Mouse (Mus musculus): ENCODE measurements at regions not wholly inside any gene's neighbourhood (a gene's known extent, or its start where the extent isn't known, plus 50 kb on each side); places are given as distances from the start of the nearest gene placed in this dataset.
A peak's percentile ranks its signal among the peaks of the same experiment; 100 is the strongest.
"Not testable (repeated sequence)": the region's sequence is repeated elsewhere in the genome, so short reads cannot be mapped to it uniquely, and the experiment has no call there.

DNA sequence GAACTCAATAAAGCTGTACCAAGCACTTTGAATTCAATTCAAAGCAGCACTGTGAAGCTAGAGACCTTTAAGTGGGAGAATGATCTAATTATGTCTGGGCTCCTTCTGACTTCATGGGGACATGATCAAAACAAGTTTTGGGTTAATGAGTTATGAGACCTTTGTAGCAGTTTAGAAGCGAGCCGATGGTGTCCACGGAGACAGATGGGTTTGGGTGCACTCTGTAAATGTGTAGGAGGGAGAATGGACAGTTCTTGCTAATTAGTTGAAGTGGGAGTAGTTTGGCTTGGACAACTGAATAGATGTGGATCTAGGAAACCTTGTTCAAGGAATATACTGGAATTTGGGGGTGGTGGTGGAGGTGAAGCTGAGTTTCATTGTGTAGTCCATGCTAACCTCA, 186.3 kb upstream of the Cldn34b3 start:
- 83% methylated on average over 3 of the region's 3 CpGs for WGBS
- H3K4me1 ChIP-seq (replicated peaks): no peaks in the 10 kb centered on the region
- H3K4me3 ChIP-seq: no peak overlapping the region
- no peaks in the 10 kb centered on the region for H3K36me3 ChIP-seq
- no peak overlapping the region for H3K27ac ChIP-seq
- no peak overlapping the region for H3K9ac ChIP-seq
- no peak for ATAC-seq (replicated peaks; ENCODE audit: insufficient number of reproducible peaks, insufficient read depth, low FRiP score, low read depth)
- no peaks in the 10 kb centered on the region for H3K9me3 ChIP-seq (replicated peaks)
- no peaks in the 10 kb centered on the region for H3K27me3 ChIP-seq
- H3K4me2 ChIP-seq: no peak overlapping the region

DNA sequence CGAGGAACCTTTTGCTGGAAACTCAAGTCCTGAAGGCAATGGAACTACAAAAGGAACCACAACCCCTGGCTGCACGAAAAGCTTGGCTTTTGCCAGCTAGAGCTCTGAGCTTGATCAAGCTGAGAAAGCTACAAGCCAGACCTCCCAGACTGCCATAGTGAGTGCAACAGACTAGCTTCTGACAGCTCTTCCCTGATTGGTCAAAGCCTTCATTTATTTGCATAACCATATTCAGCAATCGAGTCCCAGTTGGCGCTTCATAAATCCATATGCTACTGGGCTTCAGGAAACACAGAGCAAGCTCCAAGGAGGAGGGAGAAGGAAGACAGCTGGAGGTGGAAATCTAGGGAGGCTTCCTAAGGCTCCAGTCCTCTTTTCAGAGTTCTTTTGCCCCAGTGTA, 181.4 kb upstream of the Cldn34b3 start:
- no peak overlapping the region for H3K4me3 ChIP-seq
- H3K27me3 ChIP-seq: no peaks in the 10 kb centered on the region
- no peak for ATAC-seq (replicated peaks; ENCODE audit: insufficient number of reproducible peaks, insufficient read depth, low FRiP score, low read depth)
- no peaks in the 10 kb centered on the region for H3K36me3 ChIP-seq
- WGBS: 39% methylated on average over 4 of the region's 4 CpGs
- H3K27ac ChIP-seq: no peak overlapping the region
- no peaks in the 10 kb centered on the region for H3K4me1 ChIP-seq (replicated peaks)
- H3K9me3 ChIP-seq (replicated peaks): no peaks in the 10 kb centered on the region
- H3K4me2 ChIP-seq: no peak overlapping the region
- H3K9ac ChIP-seq: no peak overlapping the region

DNA sequence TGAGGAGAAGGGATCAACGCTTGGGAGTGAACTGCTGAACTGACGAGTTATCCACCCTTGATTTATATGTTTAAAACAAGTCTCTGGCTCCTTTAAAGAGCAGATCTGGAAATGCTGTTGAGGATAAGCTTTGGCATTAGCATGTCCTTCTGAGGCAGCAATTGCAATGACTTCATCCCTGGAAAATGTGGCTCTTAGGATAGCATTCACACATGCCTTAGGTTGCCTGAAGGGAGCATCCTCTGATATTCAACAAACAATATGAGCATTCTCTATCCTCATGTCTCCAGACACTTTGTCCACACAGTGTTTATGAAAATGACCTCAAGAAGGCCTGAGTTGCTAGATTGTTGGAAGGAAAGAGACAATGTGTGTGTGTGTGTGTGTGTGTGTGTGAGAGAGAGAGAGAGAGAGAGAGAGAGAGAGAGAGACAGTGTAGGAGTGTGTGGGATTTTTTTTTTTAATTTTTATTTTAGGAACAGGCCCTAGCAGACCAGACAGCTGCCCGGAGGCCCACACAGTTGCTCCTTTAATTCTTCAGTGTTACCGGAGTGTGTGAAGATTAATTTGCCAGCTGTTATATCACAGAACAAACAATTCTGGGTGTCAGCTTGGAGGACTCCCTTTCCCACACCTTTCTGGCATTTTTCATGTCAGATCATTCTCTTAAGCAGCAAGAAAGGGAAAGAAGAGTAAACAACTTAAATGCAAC, 153.2 kb upstream of the Cldn34b3 start:
- H3K4me3 ChIP-seq: no peak overlapping the region
- no peaks in the 10 kb centered on the region for H3K36me3 ChIP-seq
- H3K9me3 ChIP-seq (replicated peaks): no peaks in the 10 kb centered on the region
- no peaks in the 10 kb centered on the region for H3K27me3 ChIP-seq
- H3K9ac ChIP-seq: no peak overlapping the region
- no peaks in the 10 kb centered on the region; the same call in none of the 2 replicates for H3K4me1 ChIP-seq (replicated peaks)
- no peak for ATAC-seq (replicated peaks; ENCODE audit: insufficient number of reproducible peaks, insufficient read depth, low FRiP score, low read depth)
- WGBS: 35% methylated on average over 4 of the region's 4 CpGs
- peak overlapping the region; percentile 51 for H3K27ac ChIP-seq
- no peak overlapping the region for H3K4me2 ChIP-seq

DNA sequence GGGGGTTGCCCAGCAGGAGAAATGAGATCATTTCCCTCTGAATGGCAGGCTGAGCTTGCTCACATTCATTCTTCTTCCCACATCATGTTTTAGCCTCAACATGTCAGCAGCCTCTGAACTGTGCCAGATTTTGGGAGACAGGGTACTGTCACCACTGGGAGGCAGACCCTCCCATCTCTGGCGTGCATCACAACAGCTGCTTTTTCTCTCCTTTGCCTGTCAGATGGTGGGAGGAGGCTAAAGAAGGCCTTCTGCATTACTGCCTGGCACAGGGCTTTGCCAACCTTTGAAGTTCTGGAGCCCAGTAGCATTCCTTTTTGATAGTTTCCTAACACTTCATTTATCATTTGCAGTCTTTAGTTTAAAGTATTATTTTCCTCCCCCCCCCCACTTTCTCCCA, 148.0 kb upstream of the Cldn34b3 start:
- Histone ChIP-seq H3K4me3 (no peak overlapping the region), H3K27me3 (no peaks in the 10 kb centered on the region), H3K4me2 (no peak overlapping the region), H3K9me3 (replicated peaks) (no peaks in the 10 kb centered on the region), H3K4me1 (replicated peaks) (no peaks in the 10 kb centered on the region; the same call in 1 of the 2 replicates), H3K36me3 (no peaks in the 10 kb centered on the region), H3K9ac (no peak overlapping the region), H3K27ac (no peak overlapping the region)
- 7% methylated on average over 1 of the region's 1 CpGs for WGBS
- 0 out of 2 replicates have a peak, but pooled peaks have one; percentile 31 for ATAC-seq (replicated peaks; ENCODE audit: insufficient number of reproducible peaks, insufficient read depth, low FRiP score, low read depth)

DNA sequence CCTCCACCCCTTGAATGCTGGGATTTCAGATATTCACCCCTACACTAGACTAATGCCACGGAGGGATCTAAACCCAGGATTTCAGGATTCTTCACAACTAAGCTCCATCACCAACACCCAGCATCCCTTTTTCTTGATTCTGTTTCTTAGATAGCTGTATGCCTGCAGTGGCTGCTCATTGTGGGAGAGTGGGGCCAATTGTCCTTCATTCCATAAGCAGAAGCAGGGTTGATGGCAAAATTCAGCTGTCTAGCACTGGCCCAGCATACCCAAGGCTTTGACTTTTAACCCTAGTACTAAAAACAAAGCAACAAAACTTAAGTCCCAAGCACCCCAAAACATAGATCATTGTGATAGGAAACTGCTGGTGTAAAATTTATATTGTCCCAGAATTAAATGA, 147.5 kb upstream of the Cldn34b3 start:
- Histone ChIP-seq H3K36me3 (no peaks in the 10 kb centered on the region), H3K4me3 (no peak overlapping the region), H3K4me2 (no peak overlapping the region), H3K9me3 (replicated peaks) (no peaks in the 10 kb centered on the region), H3K27ac (no peak overlapping the region), H3K4me1 (replicated peaks) (no peaks in the 10 kb centered on the region; the same call in 1 of the 2 replicates), H3K9ac (no peak overlapping the region), H3K27me3 (no peaks in the 10 kb centered on the region)
- no peak for ATAC-seq (replicated peaks; ENCODE audit: insufficient number of reproducible peaks, insufficient read depth, low FRiP score, low read depth)
- 54% methylated on average over 1 of the region's 1 CpGs for WGBS

DNA sequence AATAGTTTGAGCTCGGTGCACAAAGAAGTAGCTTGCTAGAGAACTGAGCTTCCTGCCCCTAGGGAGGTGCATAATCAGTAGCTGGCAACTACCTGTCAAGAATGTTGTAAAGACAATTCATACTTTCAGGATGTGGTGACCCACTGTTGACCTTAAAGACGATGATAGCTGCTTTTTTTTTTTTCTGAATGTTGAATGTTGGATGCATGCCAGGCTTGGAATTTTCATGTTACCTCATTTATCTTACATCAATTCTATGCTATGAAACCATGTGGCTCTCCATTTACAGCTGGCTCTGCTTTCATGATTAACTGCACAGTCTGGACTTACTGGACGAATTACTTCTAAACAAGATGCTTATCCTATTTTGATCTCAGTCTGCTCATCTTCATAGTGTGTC, 143.2 kb upstream of the Cldn34b3 start:
- no peak for ATAC-seq (replicated peaks; ENCODE audit: insufficient number of reproducible peaks, insufficient read depth, low FRiP score, low read depth)
- 20% methylated on average over 3 of the region's 3 CpGs for WGBS

DNA sequence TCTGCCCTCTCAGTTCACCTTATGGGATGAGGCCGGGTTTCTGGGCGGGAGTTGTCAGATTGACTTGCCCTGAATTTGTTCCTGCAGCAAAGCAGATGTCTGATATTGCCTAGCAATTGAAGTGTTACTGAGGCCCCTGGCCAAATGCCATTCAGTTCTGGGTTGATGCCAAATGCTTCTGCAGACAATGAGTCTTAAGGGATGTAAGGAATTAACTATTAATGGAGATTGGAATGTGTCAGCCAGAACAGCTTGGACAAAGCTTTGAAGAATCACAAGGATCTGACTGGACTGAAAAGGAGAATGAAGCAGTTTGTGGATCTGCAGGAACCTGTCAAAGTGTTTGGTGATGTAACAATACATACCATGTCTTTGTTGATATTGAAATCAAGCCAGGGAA, 140.7 kb upstream of the Cldn34b3 start:
- no peaks in the 10 kb centered on the region; the same call in 1 of the 2 replicates for H3K4me1 ChIP-seq (replicated peaks)
- H3K27ac ChIP-seq: peak overlapping the region; percentile 40; the same call in 1 of the 2 replicates
- ATAC-seq (replicated peaks; ENCODE audit: insufficient number of reproducible peaks, insufficient read depth, low FRiP score, low read depth): no peak

More for the DNA sequence above, 143.2 kb upstream of the Cldn34b3 start:
- Histone ChIP-seq H3K27me3 (no peaks in the 10 kb centered on the region), H3K4me1 (replicated peaks) (no peaks in the 10 kb centered on the region; the same call in 1 of the 2 replicates), H3K4me2 (no peak overlapping the region), H3K9me3 (replicated peaks) (no peaks in the 10 kb centered on the region), H3K9ac (no peak overlapping the region), H3K27ac (no peak overlapping the region), H3K36me3 (no peaks in the 10 kb centered on the region), H3K4me3 (no peak overlapping the region)

DNA sequence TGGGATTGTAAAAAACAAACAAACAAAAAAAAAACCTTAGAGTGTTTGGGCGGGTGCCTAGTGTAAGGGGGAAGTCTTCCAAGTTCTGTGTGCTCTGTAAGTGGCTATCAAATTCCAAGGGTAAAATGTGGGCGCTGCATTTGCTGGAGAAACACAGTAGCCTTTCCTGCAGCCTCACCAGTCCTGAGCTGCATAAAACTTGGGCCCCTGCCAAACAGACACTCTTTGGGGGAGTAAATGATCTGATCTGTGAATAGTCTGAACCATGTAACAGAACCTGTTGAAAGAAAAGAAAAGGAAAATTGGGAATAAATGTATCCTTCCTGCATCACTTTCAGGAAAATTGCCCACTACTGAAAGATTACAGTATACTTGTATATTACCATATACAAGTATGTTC, 126.4 kb upstream of the Cldn34b3 start:
- H3K36me3 ChIP-seq: no peaks in the 10 kb centered on the region
- ATAC-seq (replicated peaks; ENCODE audit: insufficient number of reproducible peaks, insufficient read depth, low FRiP score, low read depth): no peak
- no peak overlapping the region for H3K4me2 ChIP-seq
- H3K4me1 ChIP-seq (replicated peaks): no peaks in the 10 kb centered on the region
- no peak overlapping the region for H3K9ac ChIP-seq
- H3K4me3 ChIP-seq: no peak overlapping the region
- H3K27me3 ChIP-seq: no peaks in the 10 kb centered on the region
- WGBS: 14% methylated on average over 2 of the region's 2 CpGs
- H3K9me3 ChIP-seq (replicated peaks): no peaks in the 10 kb centered on the region
- H3K27ac ChIP-seq: no peak overlapping the region

More for the DNA sequence above, 140.7 kb upstream of the Cldn34b3 start:
- Histone ChIP-seq H3K9me3 (replicated peaks) (no peaks in the 10 kb centered on the region), H3K27me3 (no peaks in the 10 kb centered on the region), H3K4me3 (no peak overlapping the region), H3K36me3 (no peaks in the 10 kb centered on the region), H3K4me2 (no peak overlapping the region), H3K9ac (no peak overlapping the region)
- WGBS: 18% methylated on average over 2 of the region's 2 CpGs

DNA sequence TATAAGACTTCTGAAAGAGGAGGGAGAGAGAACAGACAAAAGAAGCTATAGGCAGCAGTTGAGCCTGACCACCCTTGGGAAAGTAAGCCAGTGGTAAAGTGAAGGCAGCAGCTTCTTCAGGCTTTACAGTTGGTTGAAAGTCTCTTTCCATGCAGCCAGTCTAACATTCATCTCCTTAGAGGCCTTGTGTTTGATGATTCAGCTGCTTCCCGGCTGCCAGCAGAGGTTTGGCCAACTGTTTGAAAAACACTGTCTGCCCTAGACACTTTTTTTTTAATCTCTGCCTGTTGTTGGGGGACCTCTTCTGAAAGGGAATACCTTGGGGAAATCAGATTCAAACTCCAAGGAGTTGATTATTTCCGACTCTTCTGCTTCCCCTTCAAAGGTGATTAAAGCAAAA, 123.1 kb upstream of the Cldn34b3 start:
- 64% methylated on average over 2 of the region's 2 CpGs for WGBS
- H3K9ac ChIP-seq: no peak overlapping the region
- no peaks in the 10 kb centered on the region for H3K4me1 ChIP-seq (replicated peaks)
- H3K27ac ChIP-seq: no peak overlapping the region
- no peak overlapping the region for H3K4me3 ChIP-seq
- ATAC-seq (replicated peaks; ENCODE audit: insufficient number of reproducible peaks, insufficient read depth, low FRiP score, low read depth): no peak
- no peaks in the 10 kb centered on the region for H3K27me3 ChIP-seq
- H3K4me2 ChIP-seq: no peak overlapping the region
- no peaks in the 10 kb centered on the region for H3K9me3 ChIP-seq (replicated peaks)
- no peaks in the 10 kb centered on the region for H3K36me3 ChIP-seq

DNA sequence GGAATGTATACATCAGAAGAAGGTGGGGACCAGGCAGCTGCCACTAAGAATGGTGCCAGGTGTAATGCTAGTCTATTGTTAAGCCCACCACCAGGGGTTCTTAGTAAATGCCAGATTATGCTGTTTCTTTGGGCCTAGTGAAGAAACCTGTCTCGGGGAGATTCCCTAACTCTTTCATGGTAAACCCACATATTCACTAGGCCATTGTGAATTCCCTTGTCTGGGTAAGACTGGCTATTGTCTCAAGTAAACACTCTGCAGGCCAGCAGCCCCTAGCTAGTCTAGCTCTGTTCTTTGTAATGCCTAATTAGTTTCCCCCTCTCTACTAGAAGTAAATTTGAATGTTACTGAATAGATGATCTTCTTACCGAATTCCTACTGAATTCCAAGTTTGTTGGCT, 89.3 kb upstream of the Cldn34b3 start:
- ATAC-seq (replicated peaks; ENCODE audit: insufficient number of reproducible peaks, insufficient read depth, low FRiP score, low read depth); H3K27me3 ChIP-seq; H3K27ac ChIP-seq; H3K9ac ChIP-seq; H3K4me1 ChIP-seq (replicated peaks); H3K4me2 ChIP-seq; H3K9me3 ChIP-seq (replicated peaks); H3K36me3 ChIP-seq; H3K4me3 ChIP-seq: not testable (repeated sequence)
- 69% methylated on average over 2 of the region's 2 CpGs for WGBS

DNA sequence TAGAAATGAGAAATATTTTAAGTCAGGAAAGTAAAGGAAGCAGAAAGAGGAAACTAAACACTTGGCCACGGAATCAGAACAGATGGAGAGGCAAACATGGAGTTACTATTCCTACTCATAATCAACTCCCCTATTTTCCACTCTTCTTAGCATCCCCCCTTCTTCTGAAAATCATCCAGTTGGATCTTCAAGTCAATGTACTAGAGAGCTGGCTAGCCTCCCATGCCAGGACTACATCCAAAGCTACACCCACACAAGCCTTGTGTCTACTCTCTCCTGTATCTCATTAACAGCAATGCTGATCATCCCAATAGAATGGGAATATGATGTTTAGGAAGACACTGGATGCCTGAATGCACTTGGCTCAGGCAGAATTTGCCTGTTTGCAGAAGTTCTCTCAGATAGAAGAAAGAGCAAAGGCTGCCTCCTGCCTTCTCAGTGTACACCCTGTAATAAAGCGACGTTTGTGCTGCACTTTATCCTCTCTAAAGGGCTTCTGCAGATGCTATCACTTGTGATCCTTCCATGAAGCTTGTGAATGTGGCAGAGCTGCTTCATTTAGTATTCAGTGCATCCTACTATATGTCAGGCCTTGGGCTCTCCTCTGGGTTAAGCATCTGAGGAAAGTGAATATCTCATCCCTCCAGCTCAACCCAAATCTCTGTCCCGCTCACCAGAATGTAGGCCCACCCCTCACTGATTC, 82.5 kb upstream of the Cldn34b3 start:
- no peaks in the 10 kb centered on the region for H3K36me3 ChIP-seq
- 77% methylated on average over 4 of the region's 4 CpGs for WGBS
- H3K27me3 ChIP-seq: no peaks in the 10 kb centered on the region
- no peak for ATAC-seq (replicated peaks; ENCODE audit: insufficient number of reproducible peaks, insufficient read depth, low FRiP score, low read depth)
- H3K4me2 ChIP-seq: no peak overlapping the region
- no peak overlapping the region for H3K4me3 ChIP-seq
- H3K4me1 ChIP-seq (replicated peaks): no peaks in the 10 kb centered on the region
- H3K27ac ChIP-seq: no peak overlapping the region
- H3K9me3 ChIP-seq (replicated peaks): no peaks in the 10 kb centered on the region
- H3K9ac ChIP-seq: no peak overlapping the region

DNA sequence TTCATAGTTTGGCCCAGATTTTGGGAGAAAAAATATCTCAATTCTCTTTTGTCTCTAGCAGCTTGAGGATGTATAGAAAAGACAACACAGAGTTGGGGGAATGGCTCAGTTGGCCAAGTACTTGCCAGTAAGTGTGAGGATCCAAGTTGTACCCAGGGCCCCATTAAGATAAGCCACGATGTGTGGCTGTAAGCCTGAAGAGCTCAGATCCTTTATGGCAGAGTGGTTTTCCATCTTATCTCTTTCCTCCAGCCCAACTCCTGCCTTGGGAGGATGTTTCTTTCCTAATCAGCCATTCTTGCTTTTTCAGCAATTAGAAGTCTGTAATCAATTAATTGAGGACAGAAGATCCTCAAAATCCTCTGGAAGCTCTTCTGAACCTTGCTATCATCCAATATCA, 63.5 kb upstream of the Cldn34b3 start:
- no peak for ATAC-seq (replicated peaks; ENCODE audit: insufficient number of reproducible peaks, insufficient read depth, low FRiP score, low read depth)
- WGBS: 12% methylated on average over 1 of the region's 1 CpGs
- no peak overlapping the region for H3K4me3 ChIP-seq

More for the DNA sequence above, 63.5 kb upstream of the Cldn34b3 start:
- Histone ChIP-seq H3K4me2 (no peak overlapping the region), H3K4me1 (replicated peaks) (no peaks in the 10 kb centered on the region), H3K27me3 (no peaks in the 10 kb centered on the region), H3K9ac (no peak overlapping the region), H3K27ac (no peak overlapping the region), H3K36me3 (no peaks in the 10 kb centered on the region), H3K9me3 (replicated peaks) (no peaks in the 10 kb centered on the region)

Data from heart, embryonic 15.5 days (tissue).